Mouse (Mus musculus) embryonic stem cell, embryonic (primary cell): ENCODE results near the gene Sgk2.

Experiments
- CTCF ChIA-PET, 4 experiments: fragments of 300-600 bp in 2 of 4; fragments of 350-600 bp in 2 of 4; sonication (Branson Sonifier 250); formaldehyde crosslinking; loops; one replicate each; lab custom pipeline; 2022; ENCODE audit warnings: inconsistent platforms in 2 of 4; lab: Charles Lee
- POLR2A ChIA-PET, 4 experiments: fragments of 300-600 bp in 2 of 4; fragments of 350-600 bp in 2 of 4; sonication (Branson Sonifier 250); formaldehyde crosslinking; loops; one replicate each; lab custom pipeline; 2022; ENCODE audit warnings: antibody characterized with exemption in 4 of 4, inconsistent platforms in 1 of 4; lab: Charles Lee

Gene Sgk2

DNA sequence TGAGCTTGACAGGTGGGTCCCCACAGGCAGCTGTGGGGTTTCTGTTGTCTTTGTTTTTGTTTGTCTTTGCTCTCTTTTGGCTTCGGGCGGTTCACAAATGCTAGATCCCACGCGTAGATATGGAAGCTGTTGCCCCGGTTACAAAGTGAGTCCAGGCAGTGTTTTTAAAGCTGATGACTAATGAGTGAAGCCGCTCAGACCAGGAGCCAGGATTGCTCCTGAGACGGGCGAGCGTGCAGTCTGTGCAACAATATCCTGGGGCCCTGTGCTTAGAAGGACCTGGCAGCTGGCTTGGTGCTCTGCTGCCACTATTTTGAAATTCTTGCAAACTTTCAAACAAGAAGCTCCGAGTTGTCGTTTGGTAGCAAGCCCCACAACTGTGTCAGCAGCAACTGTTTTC is 13.5 kb upstream of the Sgk2 start:
- ChIA-PET POLR2A (interaction anchor here in 3 of 4 experiments (0.5 to 1.7 kb wide), 9 partner anchors 10 to 320 kb away, joined by 3 to 6 read pairs (median 4); partner anchors contain the start of genes Ift52 (in 1 of the 3) and Srsf6 (in 1 of the 3)), CTCF (interaction anchor here in 3 of 4 experiments (0.5 to 1.2 kb wide), 9 partner anchors 24 to 428 kb away, joined by 3 to 5 read pairs (median 3); partner anchors contain the start of gene L3mbtl1 (in 1 of the 3))

DNA sequence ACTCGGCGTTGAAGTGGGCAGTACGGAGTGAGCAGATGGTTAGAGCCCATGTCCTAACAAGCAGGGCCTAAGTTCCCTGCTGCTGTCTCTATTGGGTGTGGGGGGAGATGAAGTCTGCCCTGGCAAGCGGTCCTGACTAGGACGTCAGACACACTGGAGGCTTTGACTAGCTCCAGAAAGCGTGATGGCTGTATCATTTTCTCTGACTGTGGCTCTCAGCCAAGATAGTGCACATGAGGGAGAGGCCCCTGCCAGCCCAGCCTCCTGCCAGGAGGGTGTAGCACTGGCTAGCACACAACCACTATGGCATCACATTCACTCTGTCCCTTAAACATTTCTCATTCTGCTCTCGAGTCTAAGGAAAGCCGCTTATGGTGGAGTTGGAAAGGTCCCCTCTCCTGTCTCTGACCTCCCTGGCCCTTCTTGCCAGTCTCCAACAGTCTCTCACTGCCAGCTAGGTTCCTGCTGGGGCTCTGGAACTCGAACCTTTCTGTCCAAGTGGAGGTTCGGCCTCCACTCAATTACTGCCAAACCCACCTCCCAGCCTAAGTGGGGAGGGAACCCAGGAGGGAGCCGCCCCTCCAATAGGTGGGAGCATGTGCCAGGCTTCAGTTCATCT is 11.9 kb upstream of the Sgk2 start:
- POLR2A ChIA-PET, result interaction anchor here in 2 of 4 experiments (0.5 to 1.4 kb wide), 4 partner anchors 20 to 42 kb away, joined by 3 to 4 read pairs (median 3); partner anchors contain the start of gene Ift52 (in 1 of the 2)
- CTCF ChIA-PET, result no interaction called here

DNA sequence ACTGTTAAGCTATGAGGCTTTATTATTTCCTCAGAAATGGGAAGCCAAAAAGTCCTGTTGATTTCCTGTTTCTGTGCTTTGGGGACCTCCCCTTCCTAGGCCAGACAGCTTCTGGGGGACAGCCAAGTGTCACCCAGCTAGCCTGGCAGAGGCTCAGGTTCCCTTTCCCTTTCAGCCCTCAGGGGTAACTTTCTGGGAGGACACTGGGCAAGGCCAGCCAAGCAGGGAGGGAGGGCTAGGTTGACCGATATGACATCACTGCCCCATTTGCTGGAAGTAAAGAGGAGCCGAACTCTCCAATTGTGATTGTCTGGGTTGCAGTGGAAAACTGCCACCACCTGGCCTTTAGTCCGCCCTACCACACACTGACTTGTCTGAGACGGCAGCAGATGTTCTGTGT is 11.1 kb upstream of the Sgk2 start:
- POLR2A ChIA-PET, result interaction anchor here in 2 of 4 experiments (1.0 to 1.4 kb wide), 3 partner anchors 36 to 75 kb away, joined by 3 to 4 read pairs (median 3); partner anchors contain the start of gene Ift52 (in 1 of the 2)
- CTCF ChIA-PET, result interaction anchor here in 2 of 4 experiments (0.6 kb wide), 2 partner anchors 8 to 232 kb away, joined by 3 read pairs; no protein-coding TSS in a partner anchor

DNA sequence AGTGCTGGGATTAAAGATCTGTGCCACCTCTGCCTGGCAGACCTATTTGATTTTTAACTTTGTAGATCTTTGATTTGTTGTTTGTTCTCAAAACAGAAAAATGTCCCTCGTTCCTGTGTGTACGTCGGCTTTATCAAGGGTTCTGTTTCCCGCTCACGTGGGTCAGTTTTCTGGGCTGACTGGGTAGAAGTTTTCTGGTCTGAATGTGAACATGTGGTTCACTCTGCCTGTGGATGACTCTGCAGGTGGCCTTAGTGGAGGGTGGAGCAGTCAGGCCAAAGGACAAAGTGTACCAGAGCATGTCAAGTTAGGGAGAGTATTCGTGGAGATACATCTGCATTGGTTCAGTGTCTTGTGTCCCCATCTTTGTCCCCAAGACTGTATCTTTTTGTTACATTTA is 2.7 kb upstream of the Sgk2 start:
- POLR2A ChIA-PET, result no interaction called here
- CTCF ChIA-PET, result no interaction called here

- ChIA-PET POLR2A (interaction anchor here in 3 of 4 experiments (0.6 to 1.3 kb wide), 7 partner anchors 12 to 442 kb away, joined by 3 to 7 read pairs (median 4); no protein-coding TSS in a partner anchor), CTCF (interaction anchor here (0.6 to 1.8 kb wide), 9 partner anchors 17 to 415 kb away, joined by 3 to 12 read pairs (median 4); no protein-coding TSS in a partner anchor)
These were observed 1.2 kb upstream of the Sgk2 start for GRCm38 (mm10) chr2:162985923-162986322.

GRCm38 (mm10) chr2:162986764-162987163 is 366 bp upstream of the Sgk2 start:
- CTCF ChIA-PET, result interaction anchor here (0.8 to 1.8 kb wide), 4 partner anchors 18 to 115 kb away, joined by 3 to 4 read pairs (median 4); no protein-coding TSS in a partner anchor

GRCm38 (mm10) chr2:162988235-162988634 is 1.1 kb downstream of the Sgk2 start:
- POLR2A ChIA-PET, result interaction anchor here in 1 of 4 experiments (1.8 kb wide), 1 partner anchor 57 kb away, joined by 5 read pairs; no protein-coding TSS in a partner anchor
- CTCF ChIA-PET, result no interaction called here

More at GRCm38 (mm10) chr2:162986764-162987163, 366 bp upstream of the Sgk2 start:
- POLR2A ChIA-PET, result interaction anchor here in 2 of 4 experiments (1.0 to 1.8 kb wide), 5 partner anchors 18 to 56 kb away, joined by 3 to 5 read pairs (median 3); no protein-coding TSS in a partner anchor

DNA sequence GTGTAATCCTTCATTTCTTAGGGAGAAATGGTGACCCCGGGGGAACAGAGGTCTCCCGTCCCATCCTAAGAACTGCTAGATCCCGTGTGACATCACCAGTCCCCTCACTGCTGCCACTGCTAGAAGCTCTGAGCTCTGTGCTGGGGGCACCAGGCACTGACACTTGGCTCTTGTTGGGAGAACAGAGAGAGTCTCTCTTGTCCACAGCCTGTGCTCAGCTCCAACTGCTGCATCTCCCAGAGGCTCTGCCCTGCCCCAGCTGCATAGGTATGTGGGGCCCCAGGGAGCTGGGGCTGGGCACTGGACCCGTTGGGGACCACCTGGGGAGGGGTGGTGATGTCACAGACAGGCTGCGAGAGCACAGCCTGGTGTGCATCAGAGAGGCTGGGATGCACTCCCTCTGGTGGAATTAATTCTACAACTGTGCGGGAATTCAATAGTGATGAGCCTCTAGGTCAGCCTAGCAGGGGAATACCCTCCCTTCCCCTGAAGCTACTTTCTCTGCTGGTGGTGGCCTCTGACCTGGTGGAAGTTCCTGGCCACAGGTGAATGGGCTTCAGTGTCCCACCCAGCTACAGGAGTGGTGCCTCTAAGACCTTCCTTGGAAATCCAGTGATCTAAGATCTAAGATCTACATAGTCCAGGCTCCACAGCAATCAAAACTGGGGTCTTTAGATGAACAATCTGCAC is 4.4 kb downstream of the Sgk2 start:
- ChIA-PET CTCF (interaction anchor here in 2 of 4 experiments (1.1 to 1.2 kb wide), 2 partner anchors 70 to 98 kb away, joined by 3 read pairs; no protein-coding TSS in a partner anchor), POLR2A (interaction anchor here in 2 of 4 experiments (0.5 to 1.8 kb wide), 7 partner anchors 59 to 342 kb away, joined by 3 to 5 read pairs (median 3); partner anchors contain the start of gene Gtsf1l (in 1 of the 2))

DNA sequence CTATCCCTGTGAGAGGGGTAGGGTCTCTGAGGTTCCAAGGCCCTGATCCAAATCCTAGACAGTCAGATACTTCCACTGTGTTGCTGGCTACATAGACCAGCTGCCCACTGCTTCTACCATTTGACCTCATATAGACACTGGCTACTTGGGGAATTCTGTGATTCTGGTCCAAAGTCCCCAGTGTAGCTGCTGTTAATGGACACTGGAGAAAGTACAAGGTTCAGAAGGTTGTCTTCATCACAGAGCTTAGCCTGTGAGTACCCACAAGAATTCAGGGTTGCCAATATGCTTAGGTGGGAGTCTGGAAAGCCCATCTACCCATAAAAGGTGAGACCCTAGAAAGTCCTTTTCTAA is 4.9 kb downstream of the Sgk2 start:
- ChIA-PET POLR2A (interaction anchor here in 2 of 4 experiments (0.5 to 1.8 kb wide), 6 partner anchors 9 to 342 kb away, joined by 3 to 5 read pairs (median 3); no protein-coding TSS in a partner anchor), CTCF (interaction anchor here in 3 of 4 experiments (0.6 to 1.2 kb wide), 3 partner anchors 70 to 640 kb away, joined by 3 to 4 read pairs (median 3); no protein-coding TSS in a partner anchor)

GRCm38 (mm10) chr2:162993881-162994616 is 6.9 kb downstream of the Sgk2 start:
- ChIA-PET CTCF (interaction anchor here in 2 of 4 experiments (0.6 to 1.2 kb wide), 2 partner anchors 11 to 26 kb away, joined by 3 to 4 read pairs; no protein-coding TSS in a partner anchor), POLR2A (interaction anchor here in 1 of 4 experiments (0.7 to 1.2 kb wide), 3 partner anchors 38 to 400 kb away, joined by 3 to 4 read pairs (median 3); no protein-coding TSS in a partner anchor)

GRCm38 (mm10) chr2:162998528-162999230 is 11.5 kb downstream of the Sgk2 start:
- POLR2A ChIA-PET, result interaction anchor here (0.6 to 3.3 kb wide), 49 partner anchors 8 to 103 kb away, joined by 3 to 19 read pairs (median 4); partner anchors contain the start of genes Ift52 (in 2 of the 4), Srsf6 (in 2 of the 4), Gtsf1l (in 1 of the 4) and Mybl2 (in 1 of the 4)
- CTCF ChIA-PET, result interaction anchor here (0.5 to 3.6 kb wide), 43 partner anchors 10 to 743 kb away, joined by 3 to 31 read pairs (median 3); partner anchors contain the start of gene L3mbtl1 (in 1 of the 4)

GRCm38 (mm10) chr2:162999744-163000143 is 12.6 kb downstream of the Sgk2 start:
- ChIA-PET CTCF (interaction anchor here (0.6 to 3.6 kb wide), 27 partner anchors 13 to 402 kb away, joined by 3 to 31 read pairs (median 3); no protein-coding TSS in a partner anchor), POLR2A (interaction anchor here (0.6 to 3.3 kb wide), 35 partner anchors 7 to 92 kb away, joined by 3 to 19 read pairs (median 5); partner anchors contain the start of genes Ift52 (in 2 of the 4), Srsf6 (in 2 of the 4) and Gtsf1l (in 1 of the 4))

DNA sequence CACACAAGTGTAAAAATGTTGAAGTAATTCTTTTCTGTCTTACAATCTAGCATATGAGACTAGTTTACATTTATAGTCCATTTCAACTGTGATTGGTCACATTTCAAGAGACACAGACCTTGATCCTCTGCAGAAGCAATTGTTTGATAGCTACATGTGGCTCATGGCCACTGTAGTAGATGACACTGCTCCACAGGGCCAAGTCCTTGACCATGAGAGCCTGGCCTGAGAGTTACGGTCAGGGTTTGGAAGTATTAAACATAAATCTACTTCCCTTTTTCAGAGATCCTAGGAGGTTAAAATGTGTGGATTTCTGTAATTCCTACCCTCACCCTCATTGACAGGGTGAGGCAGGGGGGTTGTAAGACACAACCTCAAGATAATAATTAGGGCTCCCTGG is 13.9 kb downstream of the Sgk2 start:
- POLR2A ChIA-PET, result interaction anchor here in 2 of 4 experiments (0.7 to 1.2 kb wide), 2 partner anchors 30 to 69 kb away, joined by 3 to 7 read pairs; no protein-coding TSS in a partner anchor
- CTCF ChIA-PET, result no interaction called here

DNA sequence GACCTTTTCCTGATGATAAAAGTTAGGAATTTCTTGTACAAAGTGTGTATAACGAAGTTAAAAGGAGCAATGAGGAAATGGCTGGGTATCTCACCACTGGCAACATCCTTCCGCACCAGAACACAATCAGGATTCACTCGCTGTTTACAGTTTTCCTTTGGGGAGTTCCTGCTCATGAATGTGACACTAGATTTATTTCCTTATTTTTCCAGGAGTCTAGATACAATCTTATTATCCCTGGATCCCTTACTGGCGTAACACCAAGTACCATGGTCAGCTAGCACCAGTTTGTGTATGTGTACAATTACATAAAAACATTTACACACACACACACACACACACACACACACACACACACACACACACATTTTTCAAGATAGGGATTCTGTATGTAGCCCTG is 20.2 kb downstream of the Sgk2 start:
- CTCF ChIA-PET, result interaction anchor here in 1 of 4 experiments (0.6 kb wide), 1 partner anchor 26 kb away, joined by 3 read pairs; no protein-coding TSS in a partner anchor
- POLR2A ChIA-PET, result interaction anchor here in 1 of 4 experiments (0.8 to 1.7 kb wide), 3 partner anchors 8 to 22 kb away, joined by 4 read pairs; no protein-coding TSS in a partner anchor

- ChIA-PET POLR2A (interaction anchor here (0.6 to 27.4 kb wide), 30 partner anchors 9 to 98 kb away, joined by 3 to 1338 read pairs (median 4); partner anchors contain the start of genes L3mbtl1 (in 1 of the 4) and Mybl2 (in 1 of the 4)), CTCF (interaction anchor here in 2 of 4 experiments (0.8 to 1.3 kb wide), 4 partner anchors 14 to 72 kb away, joined by 3 to 4 read pairs (median 3); no protein-coding TSS in a partner anchor)
These were observed 30.0 kb downstream of the Sgk2 start, which contains the start of gene Ift52 for GRCm38 (mm10) chr2:163016916-163017743. Ift52 (plus strand) TSS chr2:163017354.
